Mouse (Mus musculus) forebrain, embryonic 16.5 days (tissue): ENCODE measurements around the gene Clec2g. TPM values are rescaled to one million over a fixed set of nuclear protein-coding genes. Genes with fewer than 3 reads are reported as not detected.
"Not testable (repeated sequence)": the region's sequence is repeated elsewhere in the genome, so short reads cannot be mapped to it uniquely, and the experiment has no call there.

ENCODE experiments used
- ATAC-seq: fragments of 200-750 bp; cut with Nextera tagmentation; 2 replicates; pipeline ENCODE4 v1.8.0; 2017; ENCODE audit warnings: mild to moderate bottlenecking, moderate library complexity
- H3K27ac ChIP-seq: fragments of 300-500 bp; sonication (generic); 2 replicates; pipeline ENCODE4 v1.5.1; 2014; ENCODE audit warnings: low read length, control low read depth
- H3K27me3 ChIP-seq: fragments of 300-500 bp; sonication (generic); replicated peaks from 2 replicates; pipeline ENCODE4 v1.6.1; 2014; ENCODE audit warnings: low read length; ENCODE audit not compliant: control insufficient read depth, insufficient read depth
- H3K36me3 ChIP-seq: fragments of 300-500 bp; sonication (generic); 2 replicates; pipeline ENCODE4 v1.6.1; 2014; ENCODE audit not compliant: control insufficient read depth, insufficient read depth
- H3K4me1 ChIP-seq: fragments of 300-500 bp; sonication (generic); replicated peaks from 2 replicates; pipeline ENCODE4 v1.6.1; 2014; ENCODE audit warnings: low read length; ENCODE audit not compliant: control insufficient read depth, insufficient read depth
- H3K4me2 ChIP-seq: fragments of 300-500 bp; sonication (generic); 2 replicates; pipeline ENCODE4 v1.6.1; 2014; ENCODE audit warnings: mild to moderate bottlenecking, low read length, control low read depth
- H3K4me3 ChIP-seq: fragments of 300-500 bp; sonication (generic); replicated peaks from 2 replicates; pipeline ENCODE4 v1.5.1; 2014; ENCODE audit warnings: mild to moderate bottlenecking, low read length, control low read depth
- H3K9ac ChIP-seq: fragments of 300-500 bp; sonication (generic); replicated peaks from 2 replicates; pipeline ENCODE4 v1.6.1; 2014; ENCODE audit warnings: low read depth, low read length, control low read depth
- H3K9me3 ChIP-seq: fragments of 300-500 bp; sonication (generic); 2 replicates; pipeline ENCODE4 v1.6.1; 2016; ENCODE audit warnings: low read length; ENCODE audit not compliant: control insufficient read depth
- WGBS: fragments of 180-500 bp; shearing (Covaris S2); extraction: QIAGEN DNeasy Blood & Tissue Kit; methylation state at CpG from one replicate; pipeline ENCODE4 v1.1.7; 2014; 5-methylcytosine and 5-hydroxymethylcytosine counted together
- polyA plus RNA-seq: library from polyadenylated mRNA; unstranded; fragments of >200 nt; fragmentation: Nextera tagmentation; extraction: Ambion mirVana; gene quantifications from 2 replicates; pipeline ENCODE4 v1.2.1, GENCODE M21; 2015

The Clec2g gene
- polyA plus RNA-seq, 1 experiment from 2014 or later, result not detected

- not testable (repeated sequence) for H3K27me3 ChIP-seq, H3K9me3 ChIP-seq, ATAC-seq
Observed at GRCm38 (mm10) chr6:128970508-128971393, 36.6 kb downstream of the Clec2g start.

DNA sequence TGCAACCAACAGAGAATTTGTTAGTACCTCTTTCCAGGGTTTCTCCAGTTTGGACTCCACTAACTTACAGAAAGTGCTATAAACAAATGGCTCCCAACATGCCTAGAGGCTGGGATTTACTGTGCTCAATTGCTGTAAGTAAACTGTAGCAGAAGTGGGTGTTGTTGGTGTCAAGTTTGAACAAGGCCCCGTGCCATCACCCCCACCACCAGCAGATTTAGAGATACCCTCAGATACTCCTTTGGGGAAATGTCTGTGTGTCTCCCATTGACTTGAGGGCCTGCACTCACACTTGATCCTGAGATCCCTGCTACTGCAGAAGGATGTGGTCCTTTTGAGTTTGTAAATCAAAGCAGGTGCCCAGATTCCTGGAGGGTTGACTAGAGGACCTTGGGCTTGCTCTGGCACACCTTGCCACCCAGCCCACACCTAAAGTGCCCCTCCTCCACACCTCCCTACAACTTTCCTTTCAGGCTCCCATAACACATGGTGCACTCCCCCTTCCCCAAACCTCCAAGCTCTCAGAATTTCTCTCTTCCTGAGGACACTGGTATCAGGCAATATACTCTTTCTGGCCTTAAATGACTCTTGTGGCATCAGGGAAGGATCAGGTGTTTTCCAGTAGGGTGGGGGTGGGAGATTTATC, 37.3 kb downstream of the Clec2g start:
- Histone ChIP-seq H3K36me3 (no peaks in the 10 kb centered on the region), H3K9me3 (no peaks in the 10 kb centered on the region), H3K4me3 (no peak overlapping the region), H3K4me1 (no peaks in the 10 kb centered on the region), H3K4me2 (no peak overlapping the region), H3K27ac (no peak overlapping the region), H3K9ac (no peak overlapping the region), H3K27me3 (no peaks in the 10 kb centered on the region)
- ATAC-seq, result no peak
- WGBS, result 82% methylated on average over 1 of the region's 1 CpGs

More at GRCm38 (mm10) chr6:128970508-128971393, 36.6 kb downstream of the Clec2g start:
- not testable (repeated sequence) for H3K4me1 ChIP-seq, H3K36me3 ChIP-seq, H3K4me2 ChIP-seq, H3K4me3 ChIP-seq, H3K9ac ChIP-seq, H3K27ac ChIP-seq
- 95% methylated on average over 20 of the region's 20 CpGs for WGBS

DNA sequence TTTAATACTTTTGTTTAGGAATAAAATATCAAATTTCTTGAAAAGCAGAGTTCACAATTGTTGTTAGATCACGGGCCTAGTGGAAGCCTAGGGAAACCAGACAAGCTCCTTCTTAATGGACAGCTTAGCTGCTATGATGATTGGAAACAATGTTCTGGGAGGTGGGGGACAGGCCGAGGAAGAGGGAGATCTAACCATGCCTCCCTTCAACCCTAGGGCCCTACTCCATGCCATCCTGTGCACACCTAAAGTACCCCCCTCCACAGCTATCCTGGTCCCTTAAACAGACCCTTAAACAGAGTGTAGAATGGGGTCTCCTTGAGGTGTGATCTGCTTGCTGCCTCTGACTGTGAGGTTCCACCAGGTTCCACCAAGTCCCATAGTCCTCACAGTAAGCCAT, 38.0 kb downstream of the Clec2g start:
- Histone ChIP-seq H3K4me1 (no peaks in the 10 kb centered on the region), H3K4me3 (no peak overlapping the region), H3K4me2 (no peak overlapping the region), H3K27me3 (no peaks in the 10 kb centered on the region), H3K36me3 (no peaks in the 10 kb centered on the region), H3K27ac (no peak overlapping the region), H3K9me3 (no peaks in the 10 kb centered on the region), H3K9ac (no peak overlapping the region)
- 82% methylated on average over 2 of the region's 2 CpGs for WGBS
- ATAC-seq, result no peak

GRCm38 (mm10) chr6:128972687-128973438, 38.7 kb downstream of the Clec2g start:
- Histone ChIP-seq H3K4me1 (no peaks in the 10 kb centered on the region), H3K4me3 (no peak overlapping the region), H3K27me3 (no peaks in the 10 kb centered on the region), H3K36me3 (no peaks in the 10 kb centered on the region), H3K4me2 (no peak overlapping the region), H3K9me3 (no peaks in the 10 kb centered on the region), H3K9ac (no peak overlapping the region), H3K27ac (no peak overlapping the region)
- 88% methylated on average over 5 of the region's 5 CpGs for WGBS
- no peak for ATAC-seq

DNA sequence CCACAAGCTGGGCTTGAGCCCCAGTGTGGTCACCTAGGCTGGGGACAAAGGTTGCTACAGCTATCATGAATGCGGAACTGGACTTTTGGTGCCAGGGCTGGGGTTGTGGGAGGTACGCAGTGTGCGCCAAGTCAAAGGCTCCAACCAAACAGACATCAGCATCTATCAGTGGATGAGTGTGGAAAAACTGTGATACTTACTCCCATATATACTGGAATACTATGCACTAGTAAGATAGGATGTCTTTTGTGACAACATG, 39.2 kb downstream of the Clec2g start:
- WGBS, result 91% methylated on average over 3 of the region's 3 CpGs
- no peak overlapping the region for H3K4me3 ChIP-seq
- ATAC-seq, result no peak
- H3K27ac ChIP-seq, result no peak overlapping the region
- H3K9ac ChIP-seq, result no peak overlapping the region
- H3K36me3 ChIP-seq, result no peaks in the 10 kb centered on the region
- H3K9me3 ChIP-seq, result no peaks in the 10 kb centered on the region
- H3K4me2 ChIP-seq, result no peak overlapping the region
- H3K27me3 ChIP-seq, result no peaks in the 10 kb centered on the region
- H3K4me1 ChIP-seq, result no peaks in the 10 kb centered on the region

DNA sequence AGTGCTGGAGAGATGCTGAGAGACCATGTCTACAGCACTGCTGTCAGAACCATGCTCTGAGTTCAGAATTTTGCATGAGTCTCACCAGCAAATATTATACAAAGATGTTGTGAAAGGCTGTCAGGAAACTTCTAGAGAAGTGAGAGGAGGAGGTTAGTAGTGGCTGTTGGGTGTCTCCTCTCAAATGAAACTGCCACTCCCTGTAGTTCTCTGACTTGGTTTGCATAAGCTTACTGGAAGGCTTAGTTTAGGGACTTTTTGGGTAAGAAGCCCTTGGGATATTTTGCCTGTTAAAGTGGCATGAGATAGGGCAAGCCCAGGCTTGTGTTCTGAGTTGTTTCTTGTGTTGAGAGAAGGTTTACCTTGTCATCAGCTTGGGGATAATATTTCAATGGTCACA, 40.7 kb downstream of the Clec2g start:
- H3K27me3 ChIP-seq, H3K27ac ChIP-seq, H3K36me3 ChIP-seq, H3K4me3 ChIP-seq, H3K4me1 ChIP-seq, H3K4me2 ChIP-seq, H3K9ac ChIP-seq, ATAC-seq, H3K9me3 ChIP-seq: not testable (repeated sequence)

GRCm38 (mm10) chr6:128976194-128976593, 42.0 kb downstream of the Clec2g start:
- no peak for ATAC-seq
- no peak overlapping the region for H3K9ac ChIP-seq
- H3K4me1 ChIP-seq, result no peaks in the 10 kb centered on the region
- no peak overlapping the region for H3K27ac ChIP-seq
- no peaks in the 10 kb centered on the region for H3K36me3 ChIP-seq
- no peak overlapping the region for H3K4me3 ChIP-seq
- H3K4me2 ChIP-seq, result no peak overlapping the region
- no peaks in the 10 kb centered on the region for H3K9me3 ChIP-seq
- no peaks in the 10 kb centered on the region for H3K27me3 ChIP-seq

- not testable (repeated sequence) for H3K9me3 ChIP-seq, H3K4me1 ChIP-seq, ATAC-seq, H3K4me2 ChIP-seq, H3K27ac ChIP-seq, H3K36me3 ChIP-seq, H3K4me3 ChIP-seq, H3K9ac ChIP-seq, H3K27me3 ChIP-seq
- WGBS, result 87% methylated on average over 4 of the region's 4 CpGs
Observed at GRCm38 (mm10) chr6:128981951-128982541, 47.9 kb downstream of the Clec2g start.

GRCm38 (mm10) chr6:128992337-128992736, 58.2 kb downstream of the Clec2g start:
- no peak overlapping the region for H3K27ac ChIP-seq
- no peaks in the 10 kb centered on the region for H3K36me3 ChIP-seq
- peaks cover 6% of the 10 kb centered on the region for H3K4me1 ChIP-seq
- no peak overlapping the region for H3K9ac ChIP-seq
- H3K9me3 ChIP-seq, result no peaks in the 10 kb centered on the region
- WGBS, result 2% methylated on average over 2 of the region's 2 CpGs
- peaks cover 5% of the 10 kb centered on the region; the same call in 1 of the 2 replicates for H3K27me3 ChIP-seq
- no peak for ATAC-seq
- H3K4me3 ChIP-seq, result no peak overlapping the region
- H3K4me2 ChIP-seq, result no peak overlapping the region
